ENCODE assay signal across 18 mouse cellular contexts in genomic region chr11:57042057-57042456, GRCm38 (mm10). TPM values are rescaled to one million over a fixed set of nuclear protein-coding genes. Genes with fewer than 3 reads are reported as not detected.
"Had no signal": no experiment of that assay in that cellular context is flagged by ENCODE, and none has a peak within 500 bp of the region (broad histone marks: within the 10 kb centered on the region; RNA-seq: fewer than 3 reads in every experiment).

No protein-coding gene starts in this region.

- H3K27ac ChIP-seq: lung, embryonic 15.5 days; macrophage; midbrain, embryonic 13.5 days; midbrain, embryonic 15.5 days; neural tube, embryonic 12.5 days; stomach, embryonic 15.5 days; stomach, postnatal 0 days had no signal

- H3K4me3 ChIP-seq: lung, embryonic 15.5 days; megakaryocyte, embryonic 14.5 days; midbrain, embryonic 13.5 days; midbrain, embryonic 15.5 days; neural tube, embryonic 12.5 days; stomach, embryonic 15.5 days had no signal

- DNase-seq: lung, adult 2 months; lung, postnatal 14 days; lung, postnatal 36 days; right cerebral cortex, postnatal 14 days; thymus, adult 2 months; thymus, postnatal 25 days; thymus, postnatal 4 days had no signal

RNA-seq across cellular contexts. Expression of gene Gria1, which starts 30.9 kb away (rescaled TPM):
- total RNA-seq: megakaryocyte progenitor cell, adult 5-6 weeks; monocyte, adult 5-6 weeks; neutrophil, adult 5-6 weeks had no signal
